Mouse (Mus musculus): Measurements from ENCODE around the gene Csf1.
A peak's percentile ranks its signal among the peaks of the same experiment; 100 is the strongest.

Csf1 gene

GRCm38 (mm10) chr3:107759929-107760581 lies at the start of gene Csf1:
TSS of gene Csf1 (minus strand) at chr3:107760469.
- peak; percentile 86 to 87 for DNase-seq

GRCm38 (mm10) chr3:107808013-107808750 lies 47.9 kb upstream of the Csf1 start:
- no peak for DNase-seq

DNA sequence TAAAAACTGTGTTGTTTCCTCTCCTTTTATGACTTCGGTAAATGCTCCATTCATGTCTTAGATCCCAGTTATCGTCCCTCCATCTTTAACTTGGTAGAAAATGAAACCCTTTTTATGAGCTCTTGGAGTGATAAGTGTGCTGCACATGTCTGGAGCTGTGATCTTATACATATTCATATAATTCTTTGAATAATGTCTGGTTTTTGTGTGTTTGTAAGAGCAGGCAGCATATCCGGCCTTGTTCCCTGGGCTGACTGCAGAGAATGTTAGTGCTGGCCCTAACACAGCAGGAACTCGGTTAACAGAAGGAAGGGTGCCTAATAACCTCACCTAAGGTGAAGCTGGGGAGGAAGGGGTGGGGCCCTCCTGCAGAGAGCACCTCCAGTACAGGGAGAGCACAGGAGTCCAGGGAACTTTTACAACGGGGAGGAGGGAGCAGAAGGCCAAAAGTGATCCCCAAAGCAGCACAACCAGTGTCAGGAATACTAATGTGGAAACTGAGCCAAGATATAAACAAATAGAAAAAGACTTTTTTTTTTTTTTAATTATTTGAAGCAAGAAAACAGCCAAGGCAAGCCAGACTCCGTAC lies 47.2 kb upstream of the Csf1 start:
- DNase-seq: no peak

- DNase-seq: no peak
Observed at GRCm38 (mm10) chr3:107806916-107807315, 46.6 kb upstream of the Csf1 start.

DNA sequence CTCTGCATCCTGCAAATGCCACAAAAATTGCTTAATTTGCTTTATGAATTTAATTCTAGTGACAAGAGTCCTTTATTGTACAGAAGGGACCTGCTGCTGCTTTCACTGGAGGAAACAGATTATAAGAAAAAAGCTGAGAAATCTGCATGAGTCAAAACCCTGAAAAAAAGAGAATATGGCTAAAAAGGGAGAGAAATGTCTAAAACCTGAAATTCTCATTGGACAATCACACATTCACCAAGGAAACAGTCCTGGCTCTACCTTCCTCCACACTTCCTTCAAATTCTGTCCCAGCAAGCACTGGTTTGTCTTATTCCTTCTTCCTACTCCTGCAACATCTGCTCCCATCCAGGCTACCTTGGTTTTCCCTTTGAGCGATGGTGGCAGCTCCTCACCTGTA lies 44.5 kb upstream of the Csf1 start:
- no peak for DNase-seq

DNA sequence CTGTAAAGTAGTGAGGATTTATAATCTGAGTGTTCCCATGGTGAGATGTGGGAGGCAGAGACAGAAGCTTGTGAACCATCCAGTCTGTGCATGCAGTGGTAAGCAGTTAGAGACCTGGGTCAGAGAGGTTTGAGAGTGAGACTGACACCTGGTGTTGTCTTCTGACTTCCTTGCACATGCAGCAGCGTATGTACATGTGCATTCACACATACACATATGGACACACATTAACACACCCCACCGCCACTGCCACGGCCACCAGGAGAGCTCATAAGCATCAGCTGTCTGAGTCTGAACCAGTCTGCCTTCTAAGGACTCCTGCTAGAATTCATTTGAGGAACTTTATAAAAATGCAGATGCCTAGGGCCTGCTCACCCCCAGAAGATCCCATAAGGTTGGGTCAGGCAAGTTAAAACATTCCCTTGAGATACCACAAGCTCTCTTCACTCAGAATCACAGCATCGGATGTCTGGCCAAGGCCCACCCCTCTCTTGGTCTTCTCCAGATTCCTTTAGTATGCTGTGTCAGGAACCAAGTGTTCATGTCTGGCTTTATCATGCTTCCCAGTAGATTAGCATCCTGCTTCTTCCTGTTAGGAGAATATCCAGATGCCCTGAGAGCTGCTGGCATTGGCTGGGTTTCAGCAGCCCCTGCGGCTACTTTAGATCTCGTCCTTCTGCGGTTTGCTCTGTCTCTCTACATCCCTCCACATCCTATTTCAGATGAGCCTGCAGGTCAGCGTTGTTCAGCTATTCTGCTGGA lies 42.1 kb upstream of the Csf1 start:
- no peak for DNase-seq

GRCm38 (mm10) chr3:107798946-107799345 lies 38.7 kb upstream of the Csf1 start:
- DNase-seq: no peak

DNA sequence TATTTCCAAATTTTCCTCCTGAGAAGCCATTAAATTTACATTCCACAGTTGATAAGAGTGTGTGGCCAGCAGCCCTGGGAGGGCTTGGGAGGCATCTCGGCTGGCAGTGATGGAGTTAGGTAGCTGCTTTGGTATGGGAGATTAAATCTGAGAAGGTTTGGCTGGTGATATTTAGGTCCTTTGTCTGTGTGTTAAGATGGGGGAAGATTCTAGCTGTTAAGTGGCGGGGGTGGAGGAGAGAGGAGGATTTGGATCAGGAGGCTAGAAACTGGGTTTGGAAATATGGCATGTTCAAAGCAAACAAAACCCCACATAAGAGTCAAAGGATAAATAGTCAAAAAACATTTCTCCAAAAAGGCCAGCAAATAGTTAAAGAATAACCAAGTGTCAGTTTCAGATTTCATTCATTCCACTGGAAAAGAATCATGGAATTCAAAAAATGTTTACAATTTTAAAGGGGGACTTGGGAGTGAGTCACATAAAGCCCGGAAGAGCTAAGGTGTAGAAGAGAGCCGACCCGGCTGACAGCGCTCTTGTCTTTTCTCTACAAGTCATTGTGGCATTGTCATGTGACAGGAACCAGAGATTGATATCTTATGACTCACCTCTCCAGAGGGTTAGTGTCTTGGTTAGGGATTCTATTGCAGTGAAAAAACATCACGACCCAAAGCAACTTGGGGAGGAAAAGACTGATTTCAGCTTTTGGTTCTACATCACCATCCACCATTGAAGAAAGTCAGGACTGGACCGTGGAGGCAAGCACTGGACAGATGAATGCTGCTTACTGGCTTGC lies 36.1 kb upstream of the Csf1 start:
- no peak for DNase-seq

DNA sequence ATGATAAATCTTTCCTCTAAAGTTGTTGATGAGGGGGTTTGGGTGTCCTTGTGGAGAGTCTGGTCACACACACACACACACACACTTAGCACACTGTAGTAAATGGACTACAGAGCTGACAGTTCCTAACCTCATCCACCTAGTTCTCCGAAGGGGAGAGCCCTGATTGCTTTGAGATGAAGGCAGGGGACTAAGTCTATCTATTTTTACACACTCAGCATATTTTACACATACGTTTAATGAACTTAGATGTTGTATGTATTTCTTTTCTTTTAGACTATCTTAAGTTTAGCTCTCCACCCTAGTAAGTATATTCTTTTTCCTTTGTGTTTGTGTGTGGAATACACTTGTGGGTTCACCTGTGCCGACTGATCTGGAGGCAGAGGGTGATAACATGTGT lies 34.6 kb upstream of the Csf1 start:
- no peak for DNase-seq

DNA sequence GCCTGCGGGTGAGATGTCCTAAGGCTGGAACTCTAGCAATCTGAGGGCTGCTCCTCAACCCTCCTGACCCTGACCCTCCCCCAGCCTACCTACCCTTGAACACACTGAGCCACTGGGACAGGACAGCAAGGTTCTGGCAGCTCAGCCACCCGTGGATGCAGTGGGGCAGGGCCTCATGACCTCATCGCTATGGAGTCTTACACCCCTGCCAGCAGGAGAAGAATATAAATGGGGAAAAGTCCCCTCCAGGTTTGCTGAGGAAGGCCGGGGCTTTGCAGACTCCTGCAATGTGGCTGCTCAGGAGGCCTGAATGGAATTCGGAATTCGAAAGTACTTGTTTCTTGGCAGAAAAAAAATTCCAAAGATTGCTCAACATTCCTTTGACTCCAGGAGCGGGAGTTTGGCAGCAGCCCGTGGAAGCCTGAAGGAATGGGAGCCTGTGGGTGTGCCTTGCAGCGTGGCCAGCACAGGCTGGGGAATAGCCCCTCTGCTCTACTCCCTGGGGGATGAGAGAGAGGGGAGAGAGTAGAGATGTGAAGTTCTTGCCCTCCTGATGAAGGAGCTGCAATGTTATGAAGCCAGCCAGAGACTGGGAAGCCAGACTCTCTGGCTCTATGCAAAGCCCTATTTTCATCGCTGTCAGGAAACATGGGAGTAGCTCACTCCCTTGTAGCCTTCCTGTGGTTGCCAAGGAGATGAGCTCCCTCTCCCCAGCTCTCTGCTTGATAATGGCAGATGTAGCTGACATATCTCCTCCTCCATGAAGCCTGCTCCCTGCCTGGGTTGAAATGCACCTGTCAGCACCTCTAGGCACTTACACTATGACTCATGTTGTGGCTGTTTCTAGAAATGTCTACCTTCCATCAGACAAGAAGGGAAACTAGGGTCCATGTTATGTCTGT lies 33.3 kb upstream of the Csf1 start:
- DNase-seq: peak in 1 of 2 experiments; percentile 9

DNA sequence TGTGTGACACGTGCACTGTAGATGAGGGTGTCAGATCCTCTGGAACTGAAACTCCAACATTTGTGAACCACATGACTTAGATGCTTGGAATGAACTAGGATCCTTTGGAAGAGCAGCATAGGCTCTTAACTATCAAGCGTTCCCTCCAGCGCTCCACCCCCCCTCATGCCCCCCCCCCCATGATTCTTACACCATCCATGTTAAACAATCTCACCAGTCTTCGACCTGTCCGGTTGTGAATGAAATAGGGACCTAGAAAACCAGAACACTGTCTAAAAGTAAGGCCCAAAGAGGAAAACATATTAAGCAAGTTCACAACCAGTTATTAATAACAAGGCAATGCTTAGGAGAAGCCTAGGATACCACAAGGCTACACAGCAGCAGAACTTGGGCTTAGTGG lies 32.5 kb upstream of the Csf1 start:
- DNase-seq: no peak

DNA sequence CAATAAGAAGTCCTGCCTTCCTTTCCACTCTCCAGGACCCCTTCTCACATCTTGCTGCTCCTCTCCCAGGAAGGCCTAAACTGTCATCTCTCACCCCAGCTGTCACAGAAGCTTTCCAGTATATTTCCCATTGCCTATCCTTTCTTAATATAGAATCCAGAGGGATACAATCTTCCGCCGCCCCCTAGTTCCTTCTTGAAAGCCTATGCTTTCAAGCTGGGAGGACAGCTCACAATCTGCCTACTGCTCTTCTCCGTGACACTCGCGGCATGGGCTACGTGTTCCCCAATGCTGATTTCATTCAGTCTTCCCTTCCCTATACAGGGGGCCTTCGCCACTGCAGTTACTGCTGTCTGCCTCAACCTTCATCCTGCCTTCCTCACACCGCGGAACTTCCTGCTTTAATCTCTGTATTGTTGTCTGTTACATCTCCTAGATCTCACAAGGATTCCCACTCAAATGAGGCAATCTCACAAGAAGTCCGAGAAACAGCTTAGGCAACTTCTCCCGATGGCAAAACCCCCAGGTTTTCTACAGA lies 30.6 kb upstream of the Csf1 start:
- no peak for DNase-seq

GRCm38 (mm10) chr3:107790227-107790626 lies 30.0 kb upstream of the Csf1 start:
- no peak for DNase-seq

DNA sequence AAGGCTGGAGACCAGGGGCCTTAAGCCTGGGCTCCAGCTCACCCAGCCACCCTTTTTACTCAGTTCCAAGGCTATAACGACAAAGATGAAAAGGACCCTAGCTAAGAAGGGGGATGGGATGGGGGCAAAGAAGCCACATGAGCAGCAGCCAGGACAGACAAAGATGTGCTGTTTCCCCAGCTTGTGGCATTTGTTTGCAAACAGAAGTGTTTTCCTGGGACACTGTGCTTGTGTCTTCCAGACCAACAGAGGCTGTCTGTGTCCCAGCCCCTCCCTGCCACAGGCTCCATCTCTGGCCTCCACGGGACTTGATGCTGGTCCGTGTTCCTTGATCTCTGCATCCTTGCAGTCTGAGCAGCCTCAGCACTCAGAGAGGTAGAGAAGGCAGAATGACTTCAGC lies 28.6 kb upstream of the Csf1 start:
- DNase-seq: no peak

- no peak for DNase-seq
Observed at GRCm38 (mm10) chr3:107787613-107788501, 27.6 kb upstream of the Csf1 start.

- no peak for DNase-seq
Observed at GRCm38 (mm10) chr3:107786980-107787612, 26.8 kb upstream of the Csf1 start.

- no peak for DNase-seq
Observed at GRCm38 (mm10) chr3:107786344-107786743, 26.1 kb upstream of the Csf1 start.

- no peak for DNase-seq
Observed at GRCm38 (mm10) chr3:107785546-107785945, 25.3 kb upstream of the Csf1 start.

- DNase-seq: no peak
Observed at GRCm38 (mm10) chr3:107783315-107783714, 23.0 kb upstream of the Csf1 start.

GRCm38 (mm10) chr3:107781304-107781703 lies 21.0 kb upstream of the Csf1 start:
- no peak for DNase-seq
